Mouse (Mus musculus): ENCODE results near the gene Cd274.

The Cd274 gene

DNA sequence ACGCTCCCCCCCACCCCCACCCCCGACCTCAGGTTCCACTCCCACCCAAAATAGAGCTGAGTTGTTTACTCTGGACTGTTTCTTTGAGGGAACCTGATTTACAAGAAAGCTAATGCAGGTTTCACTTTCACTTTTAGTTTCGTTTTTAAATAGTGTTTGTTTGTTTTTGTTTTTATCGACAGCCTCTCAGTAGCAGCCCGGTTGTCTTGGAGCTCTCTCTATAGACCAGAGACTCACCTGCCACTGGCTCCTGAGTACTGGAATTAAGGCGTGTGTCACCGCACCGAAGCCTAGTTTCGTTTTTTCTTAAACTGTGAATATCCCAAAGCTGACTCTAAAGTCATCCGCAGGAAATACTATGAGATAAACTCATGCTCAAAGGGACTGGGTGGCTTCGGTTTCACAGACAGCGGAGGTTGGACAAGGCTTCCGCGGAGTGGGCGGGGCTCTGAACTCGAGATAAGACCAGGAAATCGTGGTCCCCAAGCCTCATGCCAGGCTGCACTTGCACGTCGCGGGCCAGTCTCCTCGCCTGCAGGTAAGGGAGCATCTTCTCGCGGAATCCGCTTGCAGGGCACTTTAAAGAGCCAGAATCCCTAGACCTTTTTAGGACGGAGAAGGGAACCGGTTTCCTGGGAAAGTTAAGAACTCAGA lies at the start of gene Cd274, which contains the start of gene Plgrkt:
Cd274 (plus strand) TSS at position 487 of the 654 bp plus-strand sequence.
Plgrkt (minus strand) TSS at position 422 of the 654 bp plus-strand sequence.
- DNase-seq: peak; percentile 82

DNA sequence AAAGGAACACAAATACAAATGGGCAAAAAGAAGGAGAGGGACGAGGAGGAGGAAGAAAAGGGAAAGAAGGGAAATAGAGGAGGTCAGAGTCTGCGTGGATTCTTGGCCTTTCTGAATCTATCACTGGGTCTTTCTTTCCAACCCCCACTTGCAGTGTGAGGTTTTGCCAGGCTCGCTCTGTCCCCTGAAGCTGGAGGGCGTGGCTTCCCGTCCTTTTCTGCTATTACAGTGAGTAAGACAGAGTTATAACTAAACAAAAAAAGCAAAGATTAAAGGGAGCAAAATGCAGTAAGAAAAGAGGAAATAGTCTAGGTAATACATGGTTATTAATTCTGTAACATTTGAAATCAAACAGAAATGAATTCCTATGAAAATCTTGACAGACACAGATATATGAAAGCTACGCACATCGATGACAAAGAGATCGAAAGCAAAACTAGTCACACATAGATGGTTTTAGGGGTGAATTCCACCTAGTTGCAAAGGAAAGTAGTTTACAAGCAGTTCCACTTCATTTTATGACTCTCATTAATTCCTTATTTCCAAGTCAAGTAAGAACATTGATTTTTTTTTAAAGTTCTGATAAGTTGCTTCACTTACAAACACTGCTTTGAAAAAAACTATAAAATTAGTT lies 43.7 kb upstream of the Cd274 start:
- DNase-seq: no peak

DNA sequence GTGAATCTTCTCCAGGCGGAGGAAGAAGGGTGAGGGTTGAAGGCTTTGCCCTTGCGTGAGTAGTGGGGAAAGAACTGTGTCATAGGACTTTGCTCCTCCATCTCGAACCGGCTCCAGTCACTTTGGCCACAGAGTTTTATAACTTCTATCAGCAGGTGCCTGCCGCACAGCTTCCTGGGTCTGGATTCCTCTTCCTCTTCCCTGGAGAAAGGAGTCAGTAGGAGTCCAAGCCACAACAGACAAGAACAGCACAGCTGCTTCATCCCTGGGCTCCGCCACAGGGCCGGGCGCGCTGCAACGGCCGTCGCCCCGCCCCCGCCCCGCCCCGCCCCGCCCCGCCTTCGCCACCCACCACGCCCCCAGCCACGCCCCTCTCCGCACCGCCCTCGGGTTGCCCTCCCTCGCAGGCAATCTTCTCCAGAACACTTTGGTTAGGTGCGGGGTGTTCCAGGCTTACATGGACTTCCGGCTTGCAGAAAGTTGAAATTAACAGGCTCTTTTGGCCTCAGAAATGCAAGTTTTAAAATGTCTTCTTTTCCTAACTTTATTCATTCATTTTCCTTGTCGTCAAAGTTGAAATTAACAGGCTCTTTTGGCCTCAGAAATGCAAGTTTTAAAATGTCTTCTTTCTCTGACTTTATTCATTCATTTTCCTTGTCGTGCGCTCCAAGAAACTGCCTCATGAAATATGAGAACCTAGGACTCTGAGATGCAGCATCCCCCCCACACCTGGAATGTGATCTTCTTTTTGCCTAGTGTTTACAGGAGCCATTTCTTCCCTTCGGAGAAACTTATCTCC lies 42.0 kb upstream of the Cd274 start, which contains the start of gene Insl6:
Insl6 (minus strand) TSS at position 304 of the 799 bp plus-strand sequence.
- peak; percentile 31 for DNase-seq

DNA sequence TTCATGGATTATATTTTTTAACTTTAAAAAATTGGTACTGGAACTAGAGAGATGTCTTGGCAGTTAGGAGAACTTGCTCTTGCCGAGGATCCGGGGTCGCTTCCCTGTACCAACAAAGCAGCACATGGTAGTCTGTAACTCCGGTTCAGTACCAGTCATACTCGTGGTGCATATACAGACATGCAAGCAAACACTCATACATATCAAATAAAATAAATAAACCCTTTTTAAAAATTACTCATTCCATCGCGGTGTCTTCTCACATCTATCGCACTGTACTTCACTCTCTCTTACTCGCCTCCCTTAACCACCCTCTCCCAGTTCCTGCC lies 41.4 kb upstream of the Cd274 start:
- no peak for DNase-seq

DNA sequence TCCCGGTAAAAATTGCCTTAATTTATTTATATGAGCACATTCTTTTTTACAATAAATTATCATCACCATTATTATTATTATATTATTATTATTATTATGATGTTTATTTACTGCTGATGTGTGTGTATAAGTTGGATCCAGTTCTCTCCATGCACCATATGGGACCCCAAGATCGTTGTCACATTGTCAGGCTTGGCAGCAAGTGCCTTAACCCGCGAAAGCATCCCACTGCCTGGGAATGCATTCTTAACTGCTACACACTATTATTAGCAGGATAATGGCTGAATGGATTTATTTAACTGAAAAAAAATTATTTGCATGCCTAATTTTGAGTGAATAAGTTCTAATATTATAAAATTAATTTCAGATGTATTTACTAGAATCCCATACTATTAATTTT lies 40.9 kb upstream of the Cd274 start:
- no peak for DNase-seq

DNA sequence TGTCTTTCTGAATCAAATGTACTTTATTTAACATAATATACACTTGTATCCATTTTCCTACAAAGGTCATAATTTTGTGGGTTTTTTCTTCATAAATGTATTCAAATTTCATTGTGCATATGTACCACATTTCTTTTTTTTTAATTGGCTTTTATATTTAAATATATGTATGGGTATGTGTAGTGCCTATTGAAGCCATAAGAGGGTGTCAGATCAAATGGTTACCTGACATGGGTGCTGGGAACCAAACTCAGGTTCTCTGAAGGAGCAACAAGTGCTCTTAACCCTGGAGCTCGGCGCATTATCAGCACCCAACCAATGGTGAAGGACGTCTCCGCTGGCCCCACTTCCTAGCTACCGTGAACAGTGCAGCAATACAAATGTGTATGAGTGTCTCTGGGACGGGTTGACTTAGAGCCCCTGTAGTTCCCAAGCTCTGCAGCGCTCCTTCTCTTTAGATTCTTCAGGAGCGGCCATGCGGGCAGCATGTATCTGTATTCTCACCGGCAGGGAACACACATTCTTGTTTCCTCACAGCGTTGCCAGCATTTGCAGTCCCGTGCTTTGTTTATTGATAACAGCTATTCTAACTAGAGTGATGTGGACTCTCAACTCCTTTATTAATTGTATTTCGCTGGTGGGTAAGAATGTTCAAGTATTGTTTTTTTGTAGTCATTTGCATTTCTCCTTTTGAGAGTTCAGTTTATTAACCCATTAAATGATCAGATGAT lies 40.3 kb upstream of the Cd274 start:
- no peak for DNase-seq

DNA sequence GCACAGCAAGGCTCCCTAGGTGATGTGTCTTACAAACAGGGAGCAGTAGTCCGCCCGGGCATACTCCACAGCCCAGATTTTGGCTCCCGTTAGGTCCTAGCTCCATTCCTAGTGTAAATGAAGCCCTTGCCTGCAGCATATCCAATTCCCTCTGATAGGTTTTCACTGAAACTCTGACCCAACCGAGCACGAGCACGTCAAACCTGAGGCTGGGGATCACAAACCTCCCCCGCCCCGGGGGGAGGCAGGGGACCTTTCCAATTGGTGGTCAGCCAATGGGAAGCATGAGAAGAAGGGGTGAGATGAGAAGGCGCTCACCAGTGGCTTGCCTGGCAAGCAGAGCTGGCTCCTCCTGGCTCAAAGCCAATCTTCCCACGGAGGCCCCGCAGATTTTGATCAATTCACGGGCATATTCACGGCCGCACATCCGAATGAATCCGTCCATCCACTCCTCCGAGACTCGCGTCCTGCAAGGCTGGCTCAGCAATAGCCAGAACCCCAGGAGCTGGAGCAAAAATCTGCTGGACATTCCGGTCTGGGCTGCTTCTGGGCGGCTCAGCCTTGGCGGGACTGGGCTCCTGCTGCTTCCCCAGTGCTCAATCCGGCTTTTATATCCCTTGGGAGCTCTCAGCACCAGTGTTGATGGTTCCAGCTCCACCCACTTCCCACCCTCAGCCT lies 33.0 kb upstream of the Cd274 start, which contains the start of gene Rln1:
Rln1 (minus strand) TSS at position 603 of the 678 bp plus-strand sequence.
- DNase-seq: peak; percentile 33

DNA sequence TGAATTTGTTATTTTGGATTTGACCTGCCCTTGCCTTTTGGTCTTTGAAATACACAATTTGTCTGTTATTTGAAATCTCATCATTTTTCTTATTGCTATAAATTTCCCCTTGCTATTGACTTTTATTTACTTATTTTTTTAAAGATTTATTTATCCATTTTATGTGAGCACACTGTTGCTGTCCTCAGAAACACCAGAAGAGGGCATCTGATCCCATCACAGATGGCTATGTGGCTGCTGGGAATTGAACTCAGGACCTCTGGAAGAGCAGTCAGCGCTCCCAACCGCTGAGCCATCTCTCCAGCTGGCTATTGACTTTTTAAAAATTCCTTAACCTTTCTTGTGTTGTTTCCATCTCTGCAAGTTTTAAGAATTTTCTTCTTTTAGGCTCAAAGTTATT lies 30.6 kb upstream of the Cd274 start:
- DNase-seq: no peak

DNA sequence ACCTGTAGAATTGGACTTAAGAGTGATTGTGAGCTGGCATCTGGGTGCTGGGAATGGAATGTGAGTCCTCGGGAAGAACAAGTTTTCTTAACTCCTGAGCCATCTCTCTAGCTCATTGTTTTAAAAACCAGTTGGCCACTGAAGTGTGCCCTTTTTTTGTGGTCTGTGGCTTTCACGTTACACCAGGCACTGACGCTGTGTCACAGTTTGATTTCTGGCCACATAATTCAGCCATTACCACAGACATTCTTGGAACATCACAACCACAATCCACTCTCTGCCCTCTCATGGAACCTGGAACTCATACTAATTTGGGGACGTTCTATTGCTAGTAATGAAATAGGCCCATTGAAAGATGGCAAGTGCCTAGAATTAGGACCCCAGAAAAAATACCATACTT lies 26.2 kb upstream of the Cd274 start:
- no peak for DNase-seq

DNA sequence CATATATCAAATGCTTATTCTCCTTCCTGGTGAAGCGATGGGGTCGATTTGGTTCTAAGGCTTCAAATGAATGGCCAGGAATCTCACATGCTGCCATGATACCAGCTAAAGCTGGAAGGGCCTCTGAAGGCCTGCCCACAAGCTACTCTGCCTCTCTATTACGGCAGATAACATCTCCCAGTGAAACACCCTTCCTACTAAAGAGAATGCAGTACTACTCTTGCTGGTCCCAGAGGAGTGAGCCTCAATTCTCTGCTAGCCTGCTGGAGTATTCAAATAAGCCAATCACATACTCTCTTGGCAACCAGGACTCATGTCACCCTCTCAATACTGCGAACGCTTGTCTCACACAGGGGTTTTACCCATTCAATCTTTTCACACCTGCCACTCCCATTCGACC lies 25.0 kb upstream of the Cd274 start:
- DNase-seq: no peak

DNA sequence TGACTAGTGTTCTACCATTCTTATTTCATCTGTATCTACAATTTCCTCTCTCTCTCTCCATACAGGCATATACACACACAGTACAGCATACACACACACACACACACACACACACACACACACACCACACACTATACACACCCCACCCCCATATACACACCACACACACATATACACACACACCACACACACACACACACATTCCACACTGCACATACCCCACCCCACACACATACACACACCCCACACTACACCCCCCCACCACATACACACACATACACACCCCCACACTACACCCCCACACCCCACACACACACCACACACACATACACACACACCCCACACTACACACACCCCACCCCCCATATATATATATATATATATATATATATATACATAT lies 22.4 kb upstream of the Cd274 start:
- DNase-seq: no peak

DNA sequence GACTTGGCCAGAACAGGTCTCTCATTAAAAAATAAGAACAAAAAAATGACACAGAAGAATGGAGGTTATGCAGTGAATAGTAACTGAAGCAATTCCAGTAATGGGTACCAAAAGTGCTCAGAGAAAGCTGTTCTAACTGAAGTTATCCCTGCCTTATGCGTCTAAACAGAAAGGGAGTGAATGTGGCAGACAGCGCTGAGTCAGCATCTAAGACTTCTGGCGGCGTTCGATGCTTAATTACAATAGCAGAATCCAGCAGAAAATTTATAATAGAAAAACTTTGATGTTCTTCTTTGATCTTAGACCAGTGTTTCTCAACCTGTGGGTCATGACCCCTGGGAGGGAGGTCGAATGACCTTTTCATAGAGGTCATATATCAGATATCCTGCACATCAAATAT lies 21.6 kb upstream of the Cd274 start:
- no peak for DNase-seq

DNA sequence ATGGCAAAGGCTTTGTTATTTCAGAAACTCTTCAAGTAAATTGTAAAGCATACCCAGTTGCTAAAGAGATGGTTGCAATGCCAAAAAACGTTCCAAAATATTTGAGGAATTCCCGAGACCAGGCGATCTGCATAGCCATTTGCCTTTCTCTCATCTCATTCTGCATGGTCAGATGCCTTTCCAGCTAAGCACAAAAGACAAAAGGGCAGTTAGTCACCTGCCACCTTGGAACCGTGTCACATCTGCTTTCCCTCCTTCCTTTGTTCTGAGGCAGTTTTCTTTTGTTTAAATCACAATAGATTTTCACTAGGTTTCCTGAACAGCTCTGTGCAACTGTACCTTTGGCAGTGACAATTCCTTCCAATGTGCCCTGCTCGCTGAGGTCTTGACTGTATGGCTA lies 16.3 kb upstream of the Cd274 start:
- DNase-seq: no peak

DNA sequence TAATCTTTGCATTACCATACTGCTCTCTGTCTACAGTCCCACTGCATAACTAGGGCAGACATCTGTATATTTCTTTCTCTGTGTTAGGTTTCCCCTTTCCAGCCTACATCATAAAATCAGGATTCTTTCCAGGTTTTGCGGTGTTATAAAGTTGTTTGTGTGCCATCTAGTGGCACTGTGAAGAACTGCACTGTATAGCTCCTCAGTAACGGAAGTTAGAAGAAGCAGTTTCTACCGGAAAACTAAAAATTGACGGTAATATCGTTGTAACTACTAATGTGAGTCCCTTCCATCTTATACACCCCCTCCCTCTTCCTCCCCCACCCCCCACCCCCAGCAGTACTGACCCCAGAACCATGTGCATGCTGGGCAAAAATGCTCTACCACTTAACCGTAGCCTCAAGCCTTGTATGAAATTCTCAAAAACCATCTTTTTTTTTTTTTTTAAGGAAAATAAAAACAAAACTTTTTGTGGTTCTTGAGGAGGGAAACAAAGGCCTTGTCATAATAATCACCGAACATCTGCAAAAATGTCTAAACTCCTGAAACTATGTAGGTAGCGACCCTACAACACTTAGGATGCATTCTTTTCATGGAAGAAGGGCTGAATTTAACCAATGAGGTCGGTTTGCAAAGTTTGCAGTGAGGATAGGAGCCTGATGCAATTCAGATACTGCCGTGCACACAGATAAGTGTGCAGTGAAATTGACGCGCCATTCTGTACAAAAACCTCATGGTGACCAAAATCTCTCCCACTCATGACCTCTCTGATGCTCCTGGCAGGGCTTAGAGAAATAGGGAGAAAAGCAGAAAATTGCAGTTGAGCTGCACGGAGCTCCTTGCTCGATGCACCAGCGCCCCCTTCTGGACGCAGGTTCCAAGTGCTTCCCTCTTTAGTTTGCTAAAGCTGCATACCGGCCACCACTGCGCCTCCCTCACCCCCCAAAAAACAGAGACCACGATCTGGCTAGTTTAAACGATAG lies 12.1 kb upstream of the Cd274 start:
- peak; percentile 67 for DNase-seq

DNA sequence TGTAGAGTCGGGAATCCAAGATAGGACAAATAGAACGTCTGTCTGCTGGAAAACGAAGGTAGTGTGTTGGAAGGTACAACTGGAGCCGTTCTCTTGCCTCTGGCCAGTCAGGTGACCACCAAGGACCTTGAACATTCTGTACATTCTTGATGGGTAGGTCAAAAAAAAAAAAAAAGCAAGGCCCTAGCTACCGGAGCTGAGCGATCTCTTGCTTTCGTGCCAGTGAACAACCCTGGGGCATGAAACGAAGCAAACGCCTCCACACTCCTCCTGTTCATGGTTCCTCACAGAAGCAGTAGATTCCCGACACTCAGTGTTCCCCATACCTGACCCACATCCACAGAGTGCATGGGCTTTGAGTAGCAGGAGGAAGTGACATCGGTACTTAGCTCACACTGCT lies 11.0 kb upstream of the Cd274 start:
- peak; percentile 42 for DNase-seq

DNA sequence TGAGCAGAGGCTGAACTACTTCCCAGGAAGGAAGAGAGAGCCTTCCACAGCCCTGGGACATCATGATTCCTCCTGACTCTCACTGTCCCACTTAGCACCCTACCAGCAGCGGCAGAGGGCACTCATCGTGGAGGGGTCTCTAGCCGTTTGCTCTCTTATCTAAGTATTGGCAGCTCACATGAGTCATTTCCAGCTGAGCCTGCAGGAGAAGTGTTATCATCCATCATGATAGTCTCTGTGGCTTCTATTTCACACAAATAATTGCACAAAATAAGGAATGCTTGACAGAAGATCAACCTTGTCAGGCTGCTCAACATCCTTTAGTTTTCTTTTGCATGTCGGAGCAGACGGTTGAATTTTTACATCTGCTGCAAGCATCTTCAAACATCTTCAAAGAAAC lies 7.0 kb upstream of the Cd274 start:
- DNase-seq: no peak

DNA sequence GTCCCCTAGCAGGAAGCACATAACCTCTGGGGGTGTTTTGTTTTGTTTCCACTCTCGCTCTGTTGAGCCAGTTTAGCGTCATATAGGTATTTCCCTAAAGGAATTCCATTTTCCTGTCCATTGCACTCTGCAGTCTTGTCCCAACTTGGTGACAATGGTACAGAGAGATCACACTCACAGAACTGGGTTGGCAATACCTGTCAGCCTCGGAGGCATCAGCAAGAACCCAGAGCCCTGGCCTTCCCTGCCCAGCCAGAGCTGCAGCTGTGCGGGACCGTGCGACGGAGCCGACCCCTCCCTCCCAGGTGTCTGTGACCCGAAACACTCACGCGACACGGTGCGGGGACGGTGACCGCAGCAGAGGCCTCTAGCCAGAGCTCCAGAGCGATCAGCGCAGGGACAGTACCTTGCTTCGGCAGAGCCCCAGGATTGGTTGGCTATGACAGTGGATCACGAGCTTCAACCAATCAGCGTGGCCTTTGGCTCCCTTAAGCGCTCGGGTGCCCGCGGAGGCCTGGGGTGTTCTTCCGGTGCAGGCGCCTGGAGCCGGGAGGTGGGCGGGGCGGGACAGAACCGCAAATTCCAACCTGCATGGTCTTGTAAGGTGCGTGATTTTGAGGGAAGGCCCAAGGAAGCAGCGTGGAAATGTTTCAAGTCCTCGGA lies 5.7 kb upstream of the Cd274 start:
- peak; percentile 92 for DNase-seq

DNA sequence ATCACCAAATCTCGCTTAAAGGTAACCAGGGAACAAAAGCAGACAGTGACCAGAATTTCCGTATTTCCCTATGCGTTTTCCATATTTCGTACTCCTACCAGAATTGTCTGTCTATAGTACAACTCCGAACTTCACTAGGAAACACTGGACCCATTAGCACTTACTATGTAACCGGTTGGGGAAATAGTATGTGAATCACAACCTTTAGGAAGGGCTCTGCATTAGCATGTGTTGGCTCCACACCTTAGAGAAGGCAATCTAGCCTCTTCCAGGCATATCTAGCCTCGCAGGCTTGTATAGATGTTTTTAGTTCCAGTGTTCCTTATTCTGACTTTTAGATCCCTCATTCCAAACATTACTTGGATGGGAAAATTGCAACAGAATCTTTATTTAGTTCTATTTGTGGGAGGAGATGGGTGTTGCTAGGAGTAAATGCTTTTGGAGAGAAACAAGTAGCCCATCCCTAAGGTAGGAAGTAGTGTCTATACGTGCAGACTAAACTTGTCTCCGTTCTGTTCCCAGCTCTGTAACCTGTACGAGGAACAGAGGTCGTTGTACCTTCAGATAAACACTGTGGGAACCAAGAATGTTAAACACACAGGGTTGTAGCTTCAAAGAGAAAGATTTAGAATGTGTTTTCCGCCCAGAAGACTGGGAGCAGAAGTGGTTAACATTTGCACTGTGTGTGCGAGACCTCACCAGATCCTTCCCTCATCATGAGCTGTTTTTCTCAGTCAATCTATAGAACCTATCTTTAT lies 4.9 kb upstream of the Cd274 start:
- DNase-seq: no peak

DNA sequence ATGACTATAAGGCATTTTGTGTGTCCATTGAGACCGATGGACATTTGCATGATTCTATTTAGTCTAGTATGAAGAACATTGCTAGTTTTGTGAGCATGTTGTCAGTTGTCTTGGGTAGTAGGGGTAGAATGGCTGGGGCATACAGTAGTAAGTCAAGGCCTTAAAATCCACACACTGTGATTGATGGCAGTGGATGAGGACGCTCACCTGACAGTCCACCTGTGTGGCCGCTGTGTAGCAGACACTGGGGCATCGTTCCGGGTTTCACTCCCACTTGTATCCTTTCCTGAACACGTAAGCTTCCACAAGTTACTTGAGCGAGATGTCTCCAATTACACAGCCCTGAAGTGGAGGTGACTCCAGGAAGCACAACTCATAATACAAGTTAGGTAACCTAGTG lies 3.7 kb upstream of the Cd274 start:
- no peak for DNase-seq

DNA sequence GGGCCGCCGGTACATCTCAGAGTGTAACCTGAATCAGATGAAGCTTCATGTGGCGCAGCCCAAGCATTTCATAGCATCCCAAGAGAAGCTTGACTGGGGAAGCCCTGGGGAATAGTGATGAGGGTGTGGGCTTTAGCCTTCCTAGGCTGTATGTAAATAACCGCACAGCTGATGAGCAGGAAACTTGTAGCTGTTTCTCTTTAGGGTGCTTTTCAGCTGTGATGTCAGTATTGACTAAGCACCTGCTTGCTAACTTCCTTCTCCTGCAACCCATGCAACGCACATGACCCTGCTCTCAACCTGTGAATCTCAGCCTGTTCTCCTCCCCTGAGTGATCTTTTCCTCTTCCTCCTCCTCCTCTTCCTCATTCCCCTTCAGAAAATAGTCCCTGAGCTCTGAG lies 3.2 kb upstream of the Cd274 start:
- DNase-seq: no peak
